In the genomic region with DNA sequence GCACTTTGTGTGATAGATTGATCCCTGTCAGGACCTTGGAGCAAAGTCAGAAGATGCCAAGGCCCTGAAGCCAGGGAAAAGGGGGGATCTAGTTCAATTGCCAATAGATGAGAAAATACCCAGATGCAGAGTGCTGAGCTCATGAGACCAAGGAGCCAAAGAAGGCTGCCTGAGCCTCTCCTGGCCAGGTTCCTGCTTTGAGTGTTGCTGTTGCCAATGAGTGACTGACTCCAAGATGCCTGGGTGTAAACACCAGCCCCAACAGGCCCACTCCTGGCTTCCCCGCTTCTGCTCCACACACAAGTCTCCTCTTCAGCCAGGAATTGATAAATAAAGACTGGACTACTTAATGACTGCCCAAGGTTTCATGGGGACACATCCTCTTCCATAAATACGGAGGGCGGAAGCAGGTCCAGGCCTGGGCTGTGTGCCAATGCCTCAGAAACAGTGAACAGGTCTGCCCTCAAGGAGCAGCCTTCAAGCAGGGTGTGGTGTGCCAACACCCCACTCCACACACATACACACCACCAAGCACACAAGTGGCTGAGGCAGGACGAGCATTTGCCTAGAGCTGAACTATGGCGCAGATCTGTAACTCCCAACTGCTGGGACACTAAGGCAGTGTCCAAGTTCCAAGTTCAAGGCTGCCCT, we compare ENCODE assay signal across 16 mouse cellular contexts. TPM values are rescaled to one million over a fixed set of nuclear protein-coding genes. Genes with fewer than 3 reads are reported as not detected.
A peak's percentile ranks its signal among the peaks of the same experiment; 100 is the strongest.
DNase-seq lines count a peak whose midpoint lies in the region; ATAC-seq and TF ChIP-seq lines count a peak whose summit lies in the region.
"Had no signal": no experiment of that assay in that cellular context is flagged by ENCODE, and none has a peak within 500 bp of the region (broad histone marks: within the 10 kb centered on the region; RNA-seq: fewer than 3 reads in every experiment).

No protein-coding gene starts in this region.

- H3K36me3 ChIP-seq in kidney, adult 2 months (ENCODE audit: control insufficient read depth, insufficient read depth, low read length), result no peaks in the 10 kb centered on the region
- H3K36me3 ChIP-seq in kidney, embryonic 16.5 days (ENCODE audit: insufficient read depth, low read length), result no peaks in the 10 kb centered on the region
- H3K36me3 ChIP-seq in ES-Bruce4 (ENCODE audit: control insufficient read depth, insufficient read depth, low read length, poor library complexity, severe bottlenecking), result no peaks in the 10 kb centered on the region
- no peaks in the 10 kb centered on the region for H3K36me3 ChIP-seq in intestine, embryonic 16.5 days (ENCODE audit: control insufficient read depth, insufficient read depth, low read length)
- H3K36me3 ChIP-seq: embryonic facial prominence, embryonic 13.5 days; heart, embryonic 15.5 days; limb, embryonic 13.5 days had no signal

- ATAC-seq in kidney, embryonic 16.5 days (ENCODE audit: low FRiP score, low TSS enrichment), result no peak
- ATAC-seq in intestine, embryonic 16.5 days, result peak; percentile 33; the same call in 1 of the 2 replicates
- ATAC-seq in megakaryocyte, adult 5-6 weeks (ENCODE audit: poor library complexity, severe bottlenecking), result no peak
- ATAC-seq: forebrain, embryonic 13.5 days; inflammation-experienced regulatory T-cells, adult 6 months had no signal

- H3K4me3 ChIP-seq in kidney, adult 2 months (ENCODE audit: insufficient read depth, low read depth, low read length), result no peak overlapping the region
- no peak overlapping the region for H3K4me3 ChIP-seq in kidney, embryonic 16.5 days (ENCODE audit: low read length)
- no peak overlapping the region for H3K4me3 ChIP-seq in ES-Bruce4 (ENCODE audit: low read depth, low read length)
- no peak overlapping the region for H3K4me3 ChIP-seq in intestine, embryonic 16.5 days (ENCODE audit: low read length)
- H3K4me3 ChIP-seq: embryonic facial prominence, embryonic 13.5 days; forebrain, embryonic 13.5 days; heart, embryonic 15.5 days; limb, embryonic 13.5 days had no signal

- peak; percentile 54 to 61 for DNase-seq in cerebellum, postnatal 14 days
- DNase-seq in cerebellum, adult 8-10 months, result no peak
- peak; percentile 69 for DNase-seq in kidney, adult 2 months
- DNase-seq in kidney, adult 9 months, result no peak
- DNase-seq: cerebellum, postnatal 36 days; spleen, adult 18-20 months; thymus, adult 18-20 months had no signal

- H3K27me3 ChIP-seq in kidney, adult 2 months (replicated peaks; ENCODE audit: control insufficient read depth, insufficient read depth, low read length), result no peaks in the 10 kb centered on the region
- H3K27me3 ChIP-seq in kidney, embryonic 16.5 days (ENCODE audit: insufficient read depth, low read length), result peaks cover 4% of the 10 kb centered on the region; the same call in 1 of the 2 replicates
- H3K27me3 ChIP-seq in ES-Bruce4 (ENCODE audit: control insufficient read depth, insufficient read depth, low read length, poor library complexity, severe bottlenecking), result no peaks in the 10 kb centered on the region
- H3K27me3 ChIP-seq in intestine, embryonic 16.5 days (replicated peaks; ENCODE audit: control insufficient read depth, insufficient read depth, low read length), result 0 out of 2 replicates have a peak, but pooled peaks cover 1% of the 10 kb centered on the region
- H3K27me3 ChIP-seq: forebrain, embryonic 13.5 days had no signal

- WGBS in kidney, adult 2 months, result 52% methylated on average over 5 of the region's 5 CpGs
- WGBS in kidney, embryonic 16.5 days, result 93% methylated on average over 5 of the region's 5 CpGs
- 76% methylated on average over 5 of the region's 5 CpGs for WGBS in intestine, embryonic 16.5 days

- TF ChIP-seq POLR2A in kidney, adult 2 months (IDR thresholded peaks at IDR 0.05; ENCODE audit: low read depth, low read length), result no peak
- TF ChIP-seq POLR2A in ES-Bruce4 (IDR thresholded peaks at IDR 0.05; ENCODE audit: insufficient read depth, low read length), result no peak

- no peak for TF ChIP-seq EP300 in ES-Bruce4 (IDR thresholded peaks at IDR 0.05; ENCODE audit: insufficient read depth, low read depth, low read length)

- TF ChIP-seq CTCF in kidney, adult 2 months (conservative IDR thresholded peaks at IDR 0.05; ENCODE audit: insufficient read depth, insufficient read length, low read depth, low read length), result no peak
- no peak for TF ChIP-seq CTCF in ES-Bruce4 (IDR thresholded peaks at IDR 0.05; ENCODE audit: low read depth, low read length)

- peaks cover 31% of the 10 kb centered on the region for H3K4me1 ChIP-seq in kidney, adult 2 months (ENCODE audit: control insufficient read depth, insufficient read depth, low read length)
- peaks cover 3% of the 10 kb centered on the region; the same call in 1 of the 2 replicates for H3K4me1 ChIP-seq in kidney, embryonic 16.5 days (ENCODE audit: insufficient read depth, low read length)
- H3K4me1 ChIP-seq in ES-Bruce4 (ENCODE audit: control insufficient read depth, insufficient read depth, low read length), result peaks cover 16% of the 10 kb centered on the region
- peaks cover 20% of the 10 kb centered on the region for H3K4me1 ChIP-seq in intestine, embryonic 16.5 days (ENCODE audit: control insufficient read depth, insufficient read depth, low read length)

- no peak overlapping the region for H3K4me2 ChIP-seq in kidney, embryonic 16.5 days (replicated peaks; ENCODE audit: low read depth, low read length)
- H3K4me2 ChIP-seq in intestine, embryonic 16.5 days (ENCODE audit: low read depth, low read length), result no peak overlapping the region
- H3K4me2 ChIP-seq: embryonic facial prominence, embryonic 13.5 days; forebrain, embryonic 13.5 days; heart, embryonic 15.5 days; limb, embryonic 13.5 days had no signal

- H3K9ac ChIP-seq in kidney, embryonic 16.5 days (replicated peaks; ENCODE audit: low read length), result no peak overlapping the region
- no peak overlapping the region for H3K9ac ChIP-seq in ES-Bruce4 (ENCODE audit: low read depth, poor library complexity, severe bottlenecking)
- H3K9ac ChIP-seq in intestine, embryonic 16.5 days (ENCODE audit: low read depth, low read length), result no peak overlapping the region
- H3K9ac ChIP-seq: embryonic facial prominence, embryonic 13.5 days; forebrain, embryonic 13.5 days; heart, embryonic 15.5 days; limb, embryonic 13.5 days had no signal

- peak overlapping the region; percentile 26 for H3K27ac ChIP-seq in kidney, adult 2 months (ENCODE audit: insufficient read depth, low read depth, low read length)
- H3K27ac ChIP-seq in kidney, embryonic 16.5 days (ENCODE audit: low read length), result no peak overlapping the region
- peak overlapping the region; percentile 85 for H3K27ac ChIP-seq in ES-Bruce4 (ENCODE audit: insufficient read depth, low read length)
- peak overlapping the region; percentile 52 for H3K27ac ChIP-seq in intestine, embryonic 16.5 days (ENCODE audit: low read length)
- H3K27ac ChIP-seq: embryonic facial prominence, embryonic 13.5 days; forebrain, embryonic 13.5 days; heart, embryonic 15.5 days; limb, embryonic 13.5 days had no signal

- H3K9me3 ChIP-seq in kidney, embryonic 16.5 days (ENCODE audit: low read length), result no peaks in the 10 kb centered on the region
- no peaks in the 10 kb centered on the region for H3K9me3 ChIP-seq in ES-Bruce4 (replicated peaks; ENCODE audit: control insufficient read depth, insufficient read depth, low read length, poor library complexity, severe bottlenecking)
- no peaks in the 10 kb centered on the region for H3K9me3 ChIP-seq in intestine, embryonic 16.5 days (ENCODE audit: control insufficient read depth, low read length)
- H3K9me3 ChIP-seq: embryonic facial prominence, embryonic 13.5 days; forebrain, embryonic 13.5 days; heart, embryonic 15.5 days; limb, embryonic 13.5 days had no signal

RNA-seq across cellular contexts. Expression of a gene that starts 6.4 kb away (rescaled TPM):
- polyA plus RNA-seq in kidney, adult 2 months (2012; rRNA removed), result 29.5 and 33.6 TPM in 2 replicates
- polyA plus RNA-seq in kidney, embryonic 16.5 days (2015; fragmentation: Nextera tagmentation; extraction: Ambion mirVana), result 13.1 and 13.8 TPM in 2 replicates
- 80.0 and 80.5 TPM in 2 replicates for polyA plus RNA-seq in ES-Bruce4 (2011; ENCODE audit: insufficient read depth, insufficient read length, low read depth, missing spikeins)
- 18.7 and 24.3 TPM in 2 replicates for polyA plus RNA-seq in intestine, embryonic 16.5 days (2015; fragmentation: Nextera tagmentation; extraction: Ambion mirVana)
- total RNA-seq in megakaryocyte, adult 5-6 weeks (2015), result 0.02 and 0.16 TPM in 2 replicates
- total RNA-seq in megakaryocyte, adult 5-6 weeks (2017), result 0.18 TPM in 1 of 2 replicates, not detected in the other

RNA-seq across cellular contexts. Expression of a gene that starts 32.2 kb away (rescaled TPM):
- 145 and 243 TPM in 2 replicates for polyA plus RNA-seq in kidney, adult 2 months (2012; rRNA removed)
- polyA plus RNA-seq in kidney, embryonic 16.5 days (2015; fragmentation: Nextera tagmentation; extraction: Ambion mirVana), result 644 and 729 TPM in 2 replicates
- 245 and 285 TPM in 2 replicates for polyA plus RNA-seq in ES-Bruce4 (2011; ENCODE audit: insufficient read depth, insufficient read length, low read depth, missing spikeins)
- 744 and 753 TPM in 2 replicates for polyA plus RNA-seq in intestine, embryonic 16.5 days (2015; fragmentation: Nextera tagmentation; extraction: Ambion mirVana)
- total RNA-seq in megakaryocyte, adult 5-6 weeks (2015), result 1,284 and 1,307 TPM in 2 replicates
- 3,022 and 3,027 TPM in 2 replicates for total RNA-seq in megakaryocyte, adult 5-6 weeks (2017)

Comparison
In these comparisons a context has a peak if more than half of its experiments do, and no peak if none do; other contexts are left out.
1. DNase-seq: peak in cerebellum, postnatal 14 days (2 of 2) and kidney, adult 2 months (single experiment); none in cerebellum, adult 8-10 months (single experiment) and kidney, adult 9 months (single experiment).